Mouse (Mus musculus) fibroblast of lung, adult 2 months (primary cell): ENCODE results near the gene Irf1.
"Not testable (repeated sequence)": the region's sequence is repeated elsewhere in the genome, so short reads cannot be mapped to it uniquely, and the experiment has no call there.

Experiments
- DNase-seq: peaks from one replicate; pipeline ENCODE4 v3.0.0-alpha.2; 2011; ENCODE audit warnings: low read depth

Gene Irf1

GRCm38 (mm10) chr11:53769760-53770124 lies at the start of gene Irf1:
TSS of gene Irf1 (plus strand) at chr11:53770014.
- DNase-seq, result peak; percentile 85

DNA sequence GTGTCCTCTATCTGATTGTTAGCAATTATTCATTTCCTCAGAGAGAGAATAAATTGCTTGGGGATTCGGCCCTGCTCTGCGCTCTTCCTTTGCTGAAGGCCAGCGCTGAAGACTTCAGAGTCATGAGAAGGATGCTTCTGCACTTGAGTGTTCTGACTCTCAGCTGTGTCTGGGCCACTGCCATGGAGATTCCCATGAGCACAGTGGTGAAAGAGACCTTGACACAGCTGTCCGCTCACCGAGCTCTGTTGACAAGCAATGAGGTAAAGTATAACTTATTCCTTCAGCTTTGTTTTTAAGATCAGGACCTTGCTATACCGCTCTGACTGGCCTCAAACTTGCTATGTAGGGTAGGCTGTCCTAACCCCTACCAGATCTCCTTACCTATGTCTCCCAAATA lies 49.1 kb upstream of the Irf1 start, which contains the start of gene Il5:
Il5 (plus strand) TSS at position 80 of the 400 bp plus-strand sequence.
- no peak for DNase-seq

GRCm38 (mm10) chr11:53731457-53731856 lies 38.4 kb upstream of the Irf1 start:
- DNase-seq, result no peak

GRCm38 (mm10) chr11:53732244-53732643 lies 37.6 kb upstream of the Irf1 start:
- no peak for DNase-seq

- DNase-seq, result no peak
These were observed 36.0 kb upstream of the Irf1 start for GRCm38 (mm10) chr11:53733824-53734223.

DNA sequence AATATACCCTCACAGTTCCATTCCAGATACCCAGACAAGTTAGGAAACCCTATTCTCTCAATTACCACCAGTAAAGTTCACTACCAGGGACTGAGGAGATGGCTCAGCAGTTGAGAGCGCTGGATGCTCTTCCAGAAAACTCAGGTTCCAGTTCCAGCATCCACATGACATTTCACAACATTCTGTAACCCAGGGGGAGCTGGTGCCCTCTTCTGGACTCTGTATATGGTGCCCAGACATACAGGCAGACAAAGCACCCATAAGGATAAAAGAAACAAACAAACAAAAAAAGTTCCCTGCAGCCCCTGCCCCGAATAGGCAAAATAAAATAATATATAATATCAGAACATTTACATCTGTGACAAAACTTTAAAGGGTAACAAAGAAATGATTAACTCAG lies 35.4 kb upstream of the Irf1 start:
- DNase-seq, result no peak

DNA sequence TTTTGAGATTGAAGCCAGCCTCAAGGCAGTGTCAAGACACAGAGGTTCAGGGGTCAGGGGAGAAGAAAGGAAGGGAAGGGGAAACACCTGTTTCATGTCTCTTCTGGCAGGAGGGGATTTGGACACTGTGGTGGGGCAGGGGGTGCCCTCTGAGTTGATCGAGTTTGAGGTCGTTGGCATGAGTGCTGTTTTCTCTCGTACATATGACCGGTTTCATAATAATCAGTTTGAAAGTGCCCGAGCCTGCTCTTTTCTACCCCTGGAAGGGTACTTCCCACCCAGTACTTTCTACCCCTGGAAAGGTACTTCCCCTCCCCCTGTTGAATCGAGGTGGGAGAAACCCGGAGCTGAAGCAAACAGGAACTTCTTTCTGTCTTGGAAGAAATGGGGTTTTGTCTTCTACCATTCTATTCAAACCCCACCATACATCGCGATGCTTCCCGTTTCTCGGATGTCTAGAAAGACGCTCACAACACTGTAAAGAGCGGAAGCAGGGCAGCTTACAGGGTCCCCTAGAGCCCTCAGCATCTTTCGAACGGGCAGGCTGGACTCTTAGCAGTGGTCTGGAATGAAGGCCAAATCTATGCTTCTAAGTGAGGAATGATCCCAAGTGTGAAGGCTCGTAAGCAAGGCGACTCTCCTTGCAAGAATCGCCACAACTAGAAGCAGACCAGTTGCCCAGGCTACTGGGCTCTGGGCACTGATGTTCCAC lies 34.7 kb upstream of the Irf1 start:
- no peak for DNase-seq

GRCm38 (mm10) chr11:53735682-53736245 lies 34.0 kb upstream of the Irf1 start:
- no peak for DNase-seq

GRCm38 (mm10) chr11:53736771-53737572 lies 32.8 kb upstream of the Irf1 start:
- DNase-seq, result peak; percentile 68

DNA sequence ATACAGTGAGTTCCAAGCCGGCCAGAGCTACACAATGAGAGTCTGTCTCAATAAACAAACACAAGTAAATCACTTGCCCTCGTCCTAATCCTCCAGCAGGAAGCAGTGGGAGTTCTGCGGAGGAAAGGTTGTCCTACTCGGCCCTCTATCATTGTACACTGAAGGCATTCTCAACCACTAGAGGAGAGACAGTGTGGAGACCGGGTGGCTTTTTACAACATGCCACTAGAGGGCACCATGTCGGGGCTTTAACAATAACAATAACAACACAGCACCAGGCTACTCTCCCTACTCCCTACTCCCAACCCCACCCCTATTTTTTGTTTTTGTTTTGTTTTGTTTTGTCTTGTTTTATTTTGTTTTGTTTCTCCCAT lies 32.3 kb upstream of the Irf1 start:
- no peak for DNase-seq

- DNase-seq, result no peak
These were observed 27.5 kb upstream of the Irf1 start for GRCm38 (mm10) chr11:53742353-53742752.

GRCm38 (mm10) chr11:53745260-53745659 lies 24.6 kb upstream of the Irf1 start:
- DNase-seq, result no peak

GRCm38 (mm10) chr11:53747985-53748384 lies 21.8 kb upstream of the Irf1 start:
- no peak for DNase-seq

GRCm38 (mm10) chr11:53748614-53749013 lies 21.2 kb upstream of the Irf1 start:
- no peak for DNase-seq

DNA sequence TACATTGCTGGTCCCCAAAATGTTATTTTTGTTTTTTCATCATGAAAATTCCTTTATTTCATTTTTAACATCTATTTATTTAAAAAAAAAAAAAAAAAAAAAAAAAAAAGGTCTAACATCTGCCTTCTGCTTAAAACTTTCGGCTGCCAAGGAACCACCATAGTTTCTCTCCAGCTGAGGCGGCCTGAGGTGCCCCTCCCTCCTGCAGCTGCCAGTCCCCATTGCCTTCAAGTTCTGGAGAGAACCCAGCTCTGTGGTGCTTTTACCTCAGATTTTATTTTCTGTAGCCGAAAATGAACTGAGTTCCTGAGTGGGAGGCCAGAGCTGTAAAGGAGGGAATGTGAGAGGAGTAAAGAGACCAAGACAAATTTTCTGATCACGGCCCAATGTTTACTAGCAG lies 20.5 kb upstream of the Irf1 start:
- DNase-seq, result no peak

DNA sequence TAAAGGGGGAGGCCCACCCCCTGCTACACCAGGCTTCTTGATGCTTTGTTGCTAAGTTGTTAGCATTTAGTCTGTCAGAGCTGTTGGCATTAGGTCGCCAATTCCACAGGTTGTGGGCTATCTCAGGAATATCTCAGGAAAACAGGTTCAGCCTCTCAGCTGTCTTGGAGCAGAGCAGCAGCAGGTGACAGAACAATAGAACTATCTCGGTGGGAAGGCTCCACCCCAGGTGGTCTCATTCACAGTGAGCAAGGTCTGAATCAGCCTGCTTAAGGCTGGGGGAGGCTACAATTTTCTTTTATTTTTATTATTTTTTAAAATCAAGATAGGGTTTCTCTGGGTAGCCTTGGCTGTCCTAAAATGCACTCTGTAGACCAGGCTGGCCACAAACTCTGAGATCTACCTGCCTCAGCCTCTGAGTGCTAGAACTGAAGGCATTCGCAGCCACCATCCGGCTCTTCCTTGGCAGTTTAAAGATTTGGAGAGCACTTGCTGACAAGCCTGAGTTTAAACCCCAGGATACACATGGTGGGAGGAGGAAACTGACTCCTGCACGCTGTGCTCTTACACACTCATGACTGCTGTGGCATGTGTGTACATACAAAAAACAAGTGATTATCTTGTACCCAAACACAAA lies 20.0 kb upstream of the Irf1 start:
- DNase-seq, result no peak

DNA sequence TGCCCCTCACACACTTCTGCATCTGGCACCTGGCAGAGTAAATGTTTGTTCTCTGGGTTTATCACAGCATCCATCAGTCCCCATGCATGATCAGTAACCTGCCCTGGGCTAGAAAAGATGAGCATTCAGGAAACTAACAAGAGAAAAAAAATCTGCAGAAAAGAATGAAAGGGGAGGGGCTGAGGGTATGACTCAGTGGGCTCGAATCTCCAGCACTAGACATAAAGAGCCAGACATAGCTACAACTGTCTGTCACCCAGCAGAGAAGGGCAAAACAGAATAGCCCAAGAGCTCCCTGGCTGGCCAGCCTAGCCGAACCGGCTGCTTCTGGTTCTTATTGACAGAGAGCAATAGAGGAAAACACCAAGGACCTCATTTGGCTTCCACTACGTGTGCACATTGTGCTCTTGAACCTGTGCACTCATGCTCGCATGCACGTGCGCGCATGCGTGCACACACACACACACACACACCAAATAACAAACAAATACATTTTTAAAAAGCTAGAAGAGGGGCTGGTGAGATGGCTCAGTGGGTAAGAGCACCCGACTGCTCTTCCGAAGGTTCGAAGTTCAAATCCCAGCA lies 14.7 kb upstream of the Irf1 start:
- DNase-seq, result no peak

- DNase-seq, result no peak
These were observed 12.2 kb upstream of the Irf1 start for GRCm38 (mm10) chr11:53757612-53758011.

DNA sequence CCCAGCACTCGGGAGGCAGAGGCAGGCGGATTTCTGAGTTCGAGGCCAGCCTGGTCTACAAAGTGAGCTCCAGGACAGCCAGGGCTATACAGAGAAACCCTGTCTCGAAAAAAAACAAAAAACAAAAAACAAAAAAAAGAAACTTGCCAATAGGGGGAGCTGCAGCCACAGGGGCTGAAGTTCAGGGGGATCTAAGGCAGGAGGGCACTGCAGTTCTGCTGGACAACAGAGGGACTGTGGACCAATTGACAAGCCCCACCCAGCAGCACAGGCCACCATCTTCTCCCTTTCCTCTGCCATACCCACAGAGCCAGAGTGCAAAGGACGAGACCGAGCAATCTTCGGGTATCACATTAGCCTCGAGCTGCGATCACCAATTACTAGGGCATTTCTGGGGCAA lies 11.8 kb upstream of the Irf1 start:
- DNase-seq, result not testable (repeated sequence)

DNA sequence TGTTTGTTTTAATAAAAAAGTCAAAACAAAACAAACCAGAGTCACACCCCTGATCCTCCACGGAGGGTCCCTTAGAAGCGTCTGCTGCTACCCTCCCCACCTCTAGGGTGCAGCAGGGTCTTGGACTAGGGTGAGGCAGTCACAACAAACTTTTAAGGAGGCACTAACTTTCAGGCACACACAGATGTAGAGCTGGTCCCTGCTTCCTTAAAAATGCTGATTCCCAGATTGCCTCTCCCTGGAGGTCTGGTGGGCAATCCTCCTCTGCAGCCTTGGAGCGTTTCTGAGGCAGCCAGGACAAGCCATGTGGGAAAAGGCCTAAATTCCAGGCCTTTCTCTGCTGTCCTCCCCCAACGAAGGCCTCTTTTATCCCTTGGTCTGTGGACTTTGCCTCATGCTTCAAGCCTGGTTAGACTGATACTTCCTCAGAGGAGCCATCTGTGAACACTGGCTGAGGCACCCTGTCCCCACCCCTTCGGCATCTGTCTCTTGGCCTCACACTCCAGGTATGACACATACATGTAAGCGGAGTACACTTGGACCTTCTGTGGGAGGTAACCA lies 10.9 kb upstream of the Irf1 start:
- no peak for DNase-seq

DNA sequence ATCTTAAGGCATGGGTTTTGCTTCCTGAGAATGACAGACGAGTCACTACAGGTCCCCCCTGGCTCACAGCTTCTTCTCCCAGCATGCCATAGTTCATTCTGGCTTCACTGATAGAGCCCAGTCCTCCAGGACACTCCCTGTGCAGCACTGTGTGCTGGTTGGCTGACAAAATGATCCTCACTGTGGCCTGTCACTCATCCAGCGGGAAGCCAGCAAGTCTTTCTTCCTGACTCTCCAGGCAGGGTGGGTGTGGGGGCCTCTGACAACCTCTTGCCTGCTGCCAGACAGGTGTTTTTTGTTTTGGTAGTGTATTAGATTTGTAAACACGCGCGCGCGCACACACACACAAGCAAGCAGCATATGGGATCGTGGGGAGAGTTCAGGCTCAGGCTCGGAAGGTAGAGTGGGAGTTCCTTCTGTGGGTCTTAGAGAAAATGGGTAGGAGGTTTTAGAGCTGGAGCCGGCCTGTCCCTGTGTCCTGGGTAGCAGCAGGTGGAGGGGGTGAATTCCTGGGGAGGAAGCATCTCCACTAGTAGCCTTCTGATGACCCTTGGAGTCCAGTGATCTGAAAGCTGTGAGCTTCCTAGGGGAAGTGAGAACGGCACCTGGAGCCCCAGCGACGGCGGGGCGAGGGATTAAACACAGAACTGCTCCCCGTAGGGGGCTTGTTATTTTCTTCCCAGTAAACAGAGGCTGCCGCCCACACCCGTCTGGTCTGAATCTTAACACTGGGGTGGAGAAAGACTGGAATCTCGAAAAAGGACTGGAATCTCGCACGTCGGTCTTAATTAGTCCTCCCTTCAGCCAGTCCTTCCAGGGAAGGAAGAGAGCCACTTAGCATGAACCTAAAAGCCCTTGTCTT lies 10.0 kb upstream of the Irf1 start:
- DNase-seq, result no peak
